9 mouse cellular contexts compared by ENCODE assay signal in genomic region chr19:45177004-45177737, GRCm38 (mm10). TPM values are rescaled to one million over a fixed set of nuclear protein-coding genes. Genes with fewer than 3 reads are reported as not detected.
DNase-seq lines count a peak whose midpoint lies in the region; ATAC-seq and TF ChIP-seq lines count a peak whose summit lies in the region.
"Had no signal": no experiment of that assay in that cellular context is flagged by ENCODE, and none has a peak within 500 bp of the region (broad histone marks: within the 10 kb centered on the region; RNA-seq: fewer than 3 reads in every experiment).

No protein-coding gene starts in this region.

- no peak for TF ChIP-seq POLR2A in kidney, adult 2 months (IDR thresholded peaks at IDR 0.05; ENCODE audit: low read depth, low read length)

- no peaks in the 10 kb centered on the region for H3K4me1 ChIP-seq in embryonic facial prominence, embryonic 11.5 days (ENCODE audit: control insufficient read depth, insufficient read depth, low read length)
- H3K4me1 ChIP-seq in kidney, adult 2 months (ENCODE audit: control insufficient read depth, insufficient read depth, low read length): no peaks in the 10 kb centered on the region
- H3K4me1 ChIP-seq in limb, embryonic 15.5 days: peaks cover 5% of the 10 kb centered on the region
- H3K4me1 ChIP-seq in midbrain, embryonic 16.5 days (ENCODE audit: control insufficient read depth, insufficient read depth, low read length): peaks cover 7% of the 10 kb centered on the region; the same call in 1 of the 2 replicates
- H3K4me1 ChIP-seq in stomach, embryonic 16.5 days (ENCODE audit: control insufficient read depth, insufficient read depth, low read length): no peaks in the 10 kb centered on the region

- no peaks in the 10 kb centered on the region for H3K36me3 ChIP-seq in embryonic facial prominence, embryonic 11.5 days (replicated peaks; ENCODE audit: control insufficient read depth, insufficient read depth, low read depth, low read length)
- no peaks in the 10 kb centered on the region for H3K36me3 ChIP-seq in kidney, adult 2 months (ENCODE audit: control insufficient read depth, insufficient read depth, low read length)
- H3K36me3 ChIP-seq in limb, embryonic 15.5 days: no peaks in the 10 kb centered on the region
- no peaks in the 10 kb centered on the region for H3K36me3 ChIP-seq in midbrain, embryonic 16.5 days (ENCODE audit: control insufficient read depth, insufficient read depth, low read length)
- H3K36me3 ChIP-seq in stomach, embryonic 16.5 days (ENCODE audit: control insufficient read depth, insufficient read depth, low read length): no peaks in the 10 kb centered on the region

- WGBS in embryonic facial prominence, embryonic 11.5 days: 26% methylated on average over 26 of the region's 26 CpGs
- 14% methylated on average over 26 of the region's 26 CpGs for WGBS in kidney, adult 2 months
- 17% methylated on average over 26 of the region's 26 CpGs for WGBS in limb, embryonic 15.5 days
- WGBS in midbrain, embryonic 16.5 days: 21% methylated on average over 26 of the region's 26 CpGs
- 15% methylated on average over 26 of the region's 26 CpGs for WGBS in stomach, embryonic 16.5 days

- peak; percentile 61 for ATAC-seq in CD4-positive, CD25-positive, alpha-beta regulatory T cell, adult 4 months
- no peak; the same call in 1 of the 2 replicates for ATAC-seq in embryonic facial prominence, embryonic 11.5 days (replicated peaks; ENCODE audit: insufficient number of reproducible peaks, low FRiP score, low TSS enrichment, low read depth)
- ATAC-seq in limb, embryonic 15.5 days (ENCODE audit: insufficient number of reproducible peaks, low FRiP score, low TSS enrichment, low read depth): no peak
- ATAC-seq in midbrain, embryonic 16.5 days: peak; percentile 67; the same call in 1 of the 2 replicates
- 0 out of 2 replicates have a peak, but pooled peaks have one; percentile 21 for ATAC-seq in stomach, embryonic 16.5 days (ENCODE audit: insufficient read depth, low FRiP score)

- peak; percentile 84 for TF ChIP-seq CTCF in kidney, adult 2 months (conservative IDR thresholded peaks at IDR 0.05; ENCODE audit: insufficient read depth, insufficient read length, low read depth, low read length)

- no peak overlapping the region for H3K4me3 ChIP-seq in embryonic facial prominence, embryonic 11.5 days (ENCODE audit: low read depth, low read length)
- H3K4me3 ChIP-seq in kidney, adult 2 months (ENCODE audit: insufficient read depth, low read depth, low read length): no peak overlapping the region
- H3K4me3 ChIP-seq in limb, embryonic 15.5 days: no peak overlapping the region
- H3K4me3 ChIP-seq in midbrain, embryonic 16.5 days (ENCODE audit: low read depth, low read length): peak overlapping the region; percentile 15; the same call in 1 of the 2 replicates
- H3K4me3 ChIP-seq in stomach, embryonic 16.5 days (replicated peaks; ENCODE audit: low read length): no peak overlapping the region

- H3K9ac ChIP-seq in embryonic facial prominence, embryonic 11.5 days (replicated peaks; ENCODE audit: low read length): no peak overlapping the region
- H3K9ac ChIP-seq in limb, embryonic 15.5 days: 0 out of 2 replicates have a peak overlapping the region, but pooled peaks have one; percentile 2
- peak overlapping the region; percentile 41; the same call in 1 of the 2 replicates for H3K9ac ChIP-seq in midbrain, embryonic 16.5 days (ENCODE audit: low read depth, low read length)
- no peak overlapping the region for H3K9ac ChIP-seq in stomach, embryonic 16.5 days (ENCODE audit: low read length)

- H3K4me2 ChIP-seq in embryonic facial prominence, embryonic 11.5 days (ENCODE audit: low read depth, low read length): no peak overlapping the region
- H3K4me2 ChIP-seq in limb, embryonic 15.5 days: peak overlapping the region; percentile 36
- H3K4me2 ChIP-seq in midbrain, embryonic 16.5 days (ENCODE audit: low read length): peak overlapping the region; percentile 47
- peak overlapping the region; percentile 32 for H3K4me2 ChIP-seq in stomach, embryonic 16.5 days (ENCODE audit: low read depth, low read length)

- no peak overlapping the region for H3K27ac ChIP-seq in embryonic facial prominence, embryonic 11.5 days (replicated peaks; ENCODE audit: low read depth, low read length)
- no peak overlapping the region for H3K27ac ChIP-seq in kidney, adult 2 months (ENCODE audit: insufficient read depth, low read depth, low read length)
- no peak overlapping the region for H3K27ac ChIP-seq in limb, embryonic 15.5 days
- H3K27ac ChIP-seq in midbrain, embryonic 16.5 days (ENCODE audit: low read length): 0 out of 2 replicates have a peak overlapping the region, but pooled peaks have one; percentile 4
- H3K27ac ChIP-seq in stomach, embryonic 16.5 days (ENCODE audit: low read length): no peak overlapping the region

- DNase-seq in adrenal gland, postnatal 4 days (ENCODE audit: low spot score in 2 of 2): peak; percentile 18 to 36
- peak; percentile 86 for DNase-seq in embryonic facial prominence, embryonic 11.5 days (ENCODE audit: low spot score)
- peak; percentile 67 to 75 for DNase-seq in heart, adult 18-20 months
- DNase-seq in kidney, adult 2 months: peak; percentile 69

- H3K9me3 ChIP-seq in embryonic facial prominence, embryonic 11.5 days (replicated peaks; ENCODE audit: control insufficient read depth, low read length): no peaks in the 10 kb centered on the region
- H3K9me3 ChIP-seq in limb, embryonic 15.5 days: no peaks in the 10 kb centered on the region
- no peaks in the 10 kb centered on the region; the same call in 1 of the 2 replicates for H3K9me3 ChIP-seq in midbrain, embryonic 16.5 days (replicated peaks; ENCODE audit: control insufficient read depth, low read length, poor library complexity, severe bottlenecking)
- no peaks in the 10 kb centered on the region for H3K9me3 ChIP-seq in stomach, embryonic 16.5 days (replicated peaks; ENCODE audit: control insufficient read depth, low read length)

- H3K27me3 ChIP-seq in embryonic facial prominence, embryonic 11.5 days (ENCODE audit: control insufficient read depth, insufficient read depth, low read length): no peaks in the 10 kb centered on the region
- no peaks in the 10 kb centered on the region for H3K27me3 ChIP-seq in kidney, adult 2 months (replicated peaks; ENCODE audit: control insufficient read depth, insufficient read depth, low read length)
- peaks cover 23% of the 10 kb centered on the region for H3K27me3 ChIP-seq in limb, embryonic 15.5 days
- H3K27me3 ChIP-seq in midbrain, embryonic 16.5 days (ENCODE audit: control insufficient read depth, insufficient read depth, low read depth, low read length): peaks cover 6% of the 10 kb centered on the region
- H3K27me3 ChIP-seq in stomach, embryonic 16.5 days (ENCODE audit: control insufficient read depth, insufficient read depth, low read length): peaks cover 12% of the 10 kb centered on the region; the same call in 1 of the 2 replicates

RNA-seq across cellular contexts. Expression of gene Tlx1, which starts 26.7 kb away (rescaled TPM):
- polyA plus RNA-seq in CD4-positive, CD25-positive, alpha-beta regulatory T cell, adult 4 months (2017; shearing (Covaris generic)): not detected
- not detected for total RNA-seq in adrenal gland, postnatal 4 days (2021)
- polyA plus RNA-seq in embryonic facial prominence, embryonic 11.5 days (2014; fragmentation: Nextera tagmentation; extraction: Ambion mirVana): 1.8 and 2.0 TPM in 2 replicates
- total RNA-seq in heart, adult 18-20 months (2021): not detected
- not detected in 2 replicates for polyA plus RNA-seq in kidney, adult 2 months (2012; rRNA removed)
- polyA plus RNA-seq in limb, embryonic 15.5 days (2015; fragmentation: Nextera tagmentation; extraction: Ambion mirVana): 0.87 and 0.88 TPM in 2 replicates
- polyA plus RNA-seq in midbrain, embryonic 16.5 days (2015; fragmentation: Nextera tagmentation; extraction: Ambion mirVana): not detected in 2 replicates
- polyA plus RNA-seq in stomach, embryonic 16.5 days (2015; fragmentation: Nextera tagmentation; extraction: Ambion mirVana): 1.1 and 3.5 TPM in 2 replicates
- total RNA-seq: left cerebral cortex, adult 8-10 months had no signal

RNA-seq across cellular contexts. Expression of gene Lbx1, which starts 58.4 kb away (rescaled TPM):
- not detected for polyA plus RNA-seq in CD4-positive, CD25-positive, alpha-beta regulatory T cell, adult 4 months (2017; shearing (Covaris generic))
- total RNA-seq in adrenal gland, postnatal 4 days (2021): under 1 TPM; 0.11 to 0.22 TPM
- 0.48 and 0.78 TPM in 2 replicates for polyA plus RNA-seq in embryonic facial prominence, embryonic 11.5 days (2014; fragmentation: Nextera tagmentation; extraction: Ambion mirVana)
- total RNA-seq in heart, adult 18-20 months (2021): under 1 TPM in 1 of 2 experiments, not detected in 1; 0.18 TPM
- 0.06 TPM in 1 of 2 replicates, not detected in the other for polyA plus RNA-seq in kidney, adult 2 months (2012; rRNA removed)
- polyA plus RNA-seq in limb, embryonic 15.5 days (2015; fragmentation: Nextera tagmentation; extraction: Ambion mirVana): 0.64 and 1.5 TPM in 2 replicates
- polyA plus RNA-seq in midbrain, embryonic 16.5 days (2015; fragmentation: Nextera tagmentation; extraction: Ambion mirVana): 0.07 and 0.08 TPM in 2 replicates
- not detected in 2 replicates for polyA plus RNA-seq in stomach, embryonic 16.5 days (2015; fragmentation: Nextera tagmentation; extraction: Ambion mirVana)
- total RNA-seq: left cerebral cortex, adult 8-10 months had no signal

Comparison
In these comparisons a context has a peak if more than half of its experiments do, and no peak if none do; other contexts are left out.
1. ATAC-seq: peak in CD4-positive, CD25-positive, alpha-beta regulatory T cell, adult 4 months (single experiment), midbrain, embryonic 16.5 days (single experiment) and stomach, embryonic 16.5 days (single experiment); none in embryonic facial prominence, embryonic 11.5 days (single experiment) and limb, embryonic 15.5 days (single experiment).
2. DNase-seq: peak in every context shown above with its lines; median percentile 86 in embryonic facial prominence, embryonic 11.5 days; 71 in heart, adult 18-20 months; 69 in kidney, adult 2 months; 27 in adrenal gland, postnatal 4 days.
3. H3K9ac ChIP-seq: peak in limb, embryonic 15.5 days (single experiment) and midbrain, embryonic 16.5 days (single experiment); none in embryonic facial prominence, embryonic 11.5 days (single experiment) and stomach, embryonic 16.5 days (single experiment).